Mouse (Mus musculus): ENCODE measurements around the gene Lingo3. TPM values are rescaled to one million over a fixed set of nuclear protein-coding genes. Genes with fewer than 3 reads are reported as not detected.

The Lingo3 gene
- polyA plus RNA-seq, 1 experiment, result 0.06 TPM

DNA sequence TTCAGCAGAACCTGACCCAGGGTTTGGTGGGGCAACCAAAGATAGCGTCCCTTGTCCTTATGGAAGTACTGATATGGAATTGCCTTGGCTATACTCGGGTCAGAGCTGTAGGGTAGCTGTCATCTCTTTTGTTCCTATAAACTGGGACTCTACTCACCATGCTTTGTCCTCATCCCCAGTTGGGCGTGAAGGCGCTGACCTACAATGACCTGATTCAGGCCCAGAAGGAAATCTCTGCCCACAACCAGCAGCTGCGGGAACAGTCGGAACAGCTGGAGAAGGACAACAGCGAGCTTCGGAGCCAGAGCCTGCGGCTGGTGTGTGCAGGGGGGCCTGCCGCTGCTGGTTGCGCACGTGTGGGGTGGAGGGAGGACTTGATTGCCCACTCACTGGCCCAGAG lies 59.0 kb downstream of the Lingo3 start:
- TF ChIP-seq CTCF (IDR thresholded peaks at IDR 0.05; ENCODE audit: extremely low read depth, insufficient read length, insufficient replicate concordance, low read depth, low read length) (no peak), POLR2A (IDR thresholded peaks at IDR 0.05; ENCODE audit: low read depth, low read length) (no peak)

DNA sequence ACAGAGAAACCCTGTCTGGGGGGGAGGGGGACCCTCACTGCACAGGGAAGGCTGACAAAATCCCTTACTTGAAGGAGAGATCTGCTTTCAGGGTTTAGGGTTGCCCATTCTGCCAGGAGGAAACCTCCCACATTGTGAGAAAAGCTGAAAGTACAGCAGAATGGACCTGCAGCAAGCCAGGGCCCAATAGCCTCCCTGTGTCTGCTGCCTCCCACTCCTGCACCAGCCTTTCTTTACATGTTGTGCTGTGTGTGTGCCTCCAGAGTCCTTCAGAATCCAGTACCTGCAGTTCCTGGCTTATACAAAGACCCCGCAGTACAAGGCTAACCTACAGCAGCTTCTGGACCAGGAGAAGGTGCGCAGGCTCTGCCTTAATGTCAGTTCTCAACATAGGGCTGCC lies 59.5 kb downstream of the Lingo3 start:
- no peaks in the 10 kb centered on the region for H3K4me1 ChIP-seq (ENCODE audit: control insufficient read depth, insufficient read depth, insufficient read length, low read length)
- peaks cover 92% of the 10 kb centered on the region for H3K36me3 ChIP-seq (ENCODE audit: control insufficient read depth, insufficient read depth, low read length)
- TF ChIP-seq POLR2A (IDR thresholded peaks at IDR 0.05; ENCODE audit: low read depth, low read length) (no peak), CTCF (IDR thresholded peaks at IDR 0.05; ENCODE audit: extremely low read depth, insufficient read length, insufficient replicate concordance, low read depth, low read length) (no peak)
- WGBS, result 100% methylated on average over 2 of the region's 2 CpGs
- H3K27me3 ChIP-seq (ENCODE audit: control insufficient read depth, insufficient read depth, low read length), result no peaks in the 10 kb centered on the region
- no peak overlapping the region for H3K4me3 ChIP-seq (ENCODE audit: low read depth, low read length)
- no peak overlapping the region for H3K27ac ChIP-seq (ENCODE audit: insufficient read depth, low read depth, low read length)

More for the DNA sequence above, 59.0 kb downstream of the Lingo3 start:
- Histone ChIP-seq H3K27me3 (ENCODE audit: control insufficient read depth, insufficient read depth, low read length) (no peaks in the 10 kb centered on the region), H3K36me3 (ENCODE audit: control insufficient read depth, insufficient read depth, low read length) (peaks cover 91% of the 10 kb centered on the region), H3K4me3 (ENCODE audit: low read depth, low read length) (no peak overlapping the region), H3K4me1 (ENCODE audit: control insufficient read depth, insufficient read depth, insufficient read length, low read length) (no peaks in the 10 kb centered on the region), H3K27ac (ENCODE audit: insufficient read depth, low read depth, low read length) (no peak overlapping the region)
- 90% methylated on average over 12 of the region's 12 CpGs for WGBS

Other genes starting within 250 kb of the Lingo3 start
- gene Scamp4, start 241.2 kb downstream of the Lingo3 start, polyA plus RNA-seq (2012; rRNA removed), result 84.0 and 130 TPM in 2 replicates
- 18.2 and 23.9 TPM in 2 replicates for gene Adat3, start 241.2 kb downstream of the Lingo3 start, polyA plus RNA-seq (2012; rRNA removed)
- 1.3 and 2.2 TPM in 2 replicates for gene Gm49322, start 238.0 kb downstream of the Lingo3 start, polyA plus RNA-seq (2012; rRNA removed)
- 115 and 266 TPM in 2 replicates for gene Csnk1g2, start 221.2 kb downstream of the Lingo3 start, polyA plus RNA-seq (2012; rRNA removed)
- gene Btbd2, start 187.0 kb downstream of the Lingo3 start, polyA plus RNA-seq (2012; rRNA removed), result 45.4 and 84.1 TPM in 2 replicates
- 96.1 and 146 TPM in 2 replicates for gene Mknk2, start 165.9 kb downstream of the Lingo3 start, polyA plus RNA-seq (2012; rRNA removed)
- gene Mob3a, start 142.1 kb downstream of the Lingo3 start, polyA plus RNA-seq (2012; rRNA removed), result 26.5 and 40.0 TPM in 2 replicates
- 20.8 and 36.3 TPM in 2 replicates for gene Izumo4, start 141.9 kb downstream of the Lingo3 start, polyA plus RNA-seq (2012; rRNA removed)
- gene Ap3d1, start 101.8 kb downstream of the Lingo3 start, polyA plus RNA-seq (2012; rRNA removed), result 64.9 and 110 TPM in 2 replicates
- 57.6 and 83.7 TPM in 2 replicates for gene Dot1l, start 88.8 kb downstream of the Lingo3 start, polyA plus RNA-seq (2012; rRNA removed)
- 23.0 and 40.2 TPM in 2 replicates for gene Sf3a2, start 45.8 kb downstream of the Lingo3 start, polyA plus RNA-seq (2012; rRNA removed)
- gene Plekhj1, start 45.4 kb downstream of the Lingo3 start, polyA plus RNA-seq (2012; rRNA removed), result 26.0 and 41.8 TPM in 2 replicates
- gene Amh, start 38.8 kb downstream of the Lingo3 start, polyA plus RNA-seq (2012; rRNA removed), result 0.87 and 0.95 TPM in 2 replicates
- not detected in 2 replicates for gene Jsrp1, start 30.5 kb downstream of the Lingo3 start, polyA plus RNA-seq (2012; rRNA removed)
- 771 and 1,172 TPM in 2 replicates for gene Oaz1, start 17.4 kb downstream of the Lingo3 start, polyA plus RNA-seq (2012; rRNA removed)
- gene Lsm7, start 11.2 kb upstream of the Lingo3 start, polyA plus RNA-seq (2012; rRNA removed), result 61.1 and 82.7 TPM in 2 replicates
- gene Sppl2b, start 11.2 kb upstream of the Lingo3 start, polyA plus RNA-seq (2012; rRNA removed), result 43.1 and 81.2 TPM in 2 replicates
- gene Tmprss9, start 27.8 kb upstream of the Lingo3 start, polyA plus RNA-seq (2012; rRNA removed), result 0.66 and 1.3 TPM in 2 replicates
- 132 and 250 TPM in 2 replicates for gene Timm13, start 56.9 kb upstream of the Lingo3 start, polyA plus RNA-seq (2012; rRNA removed)
- gene Lmnb2, start 74.2 kb upstream of the Lingo3 start, polyA plus RNA-seq (2012; rRNA removed), result 14.5 and 29.2 TPM in 2 replicates
- 16.2 and 29.7 TPM in 2 replicates for gene Gadd45b, start 86.0 kb upstream of the Lingo3 start, polyA plus RNA-seq (2012; rRNA removed)
- 0.44 and 0.74 TPM in 2 replicates for gene Gng7, start 170.9 kb upstream of the Lingo3 start, polyA plus RNA-seq (2012; rRNA removed)
- gene Diras1, start 181.6 kb upstream of the Lingo3 start, polyA plus RNA-seq (2012; rRNA removed), result 0.32 and 0.38 TPM in 2 replicates
- 19.3 and 31.6 TPM in 2 replicates for gene Slc39a3, start 193.4 kb upstream of the Lingo3 start, polyA plus RNA-seq (2012; rRNA removed)
- gene Sgta, start 216.1 kb upstream of the Lingo3 start, polyA plus RNA-seq (2012; rRNA removed), result 116 and 222 TPM in 2 replicates
- 26.5 and 33.3 TPM in 2 replicates for gene Thop1, start 226.0 kb upstream of the Lingo3 start, polyA plus RNA-seq (2012; rRNA removed)

Measured in small intestine, adult 2 months (tissue).